Mouse (Mus musculus) olfactory bulb, adult 2 months (tissue): Measurements from ENCODE around the gene Plcb4.

Source experiments
- CTCF ChIP-seq: fragments of 200-500 bp; IDR thresholded peaks from 2 replicates; pipeline ENCODE4 v1.5.1; 2012; ENCODE audit warnings: low read depth, mild to moderate bottlenecking, low read length, moderate library complexity; ENCODE audit not compliant: insufficient read depth
- POLR2A ChIP-seq: fragments of 200-500 bp; IDR thresholded peaks from 2 replicates; pipeline ENCODE4 v1.6.1; 2012; ENCODE audit warnings: mild to moderate bottlenecking, low read depth, low read length, moderate library complexity; ENCODE audit not compliant: insufficient read depth

- no peak for TF ChIP-seq CTCF
- no peak for TF ChIP-seq POLR2A
Measured at GRCm38 (mm10) chr2:135618551-135618950, 40.3 kb upstream of the Plcb4 start.
